Mouse (Mus musculus) heart, postnatal 0 days (tissue): ENCODE results near the gene Awat1. TPM values are rescaled to one million over a fixed set of nuclear protein-coding genes. Genes with fewer than 3 reads are reported as not detected.

Experiments
- ATAC-seq: fragments of 200-750 bp; cut with Nextera tagmentation; 2 replicates; pipeline ENCODE4 v1.8.0; 2017; ENCODE audit warnings: low read depth, moderate number of reproducible peaks, moderate library complexity; ENCODE audit not compliant: insufficient read depth
- DNase-seq: peaks from one replicate; pipeline ENCODE4 v3.0.0-alpha.2; 2016; ENCODE audit warnings: low spot score
- H3K27ac ChIP-seq: fragments of 300-500 bp; sonication (generic); 2 replicates; pipeline ENCODE4 v1.5.1; 2014; ENCODE audit warnings: low read depth, mild to moderate bottlenecking
- H3K27me3 ChIP-seq: fragments of 300-500 bp; sonication (generic); 2 replicates; pipeline ENCODE4 v1.6.1; 2014; ENCODE audit warnings: low read length, mixed read lengths; ENCODE audit not compliant: control insufficient read depth, insufficient read depth
- H3K36me3 ChIP-seq: fragments of 300-500 bp; sonication (generic); replicated peaks from 2 replicates; pipeline ENCODE4 v1.6.1; 2014; ENCODE audit warnings: low read length, mixed read lengths; ENCODE audit not compliant: control insufficient read depth, insufficient read depth
- H3K4me1 ChIP-seq: fragments of 300-500 bp; sonication (generic); 2 replicates; pipeline ENCODE4 v1.6.1; 2014; ENCODE audit warnings: antibody characterized with exemption; ENCODE audit not compliant: control insufficient read depth, insufficient read depth
- H3K4me2 ChIP-seq: fragments of 300-500 bp; sonication (generic); 2 replicates; pipeline ENCODE4 v1.6.1; 2014; ENCODE audit warnings: low read depth, mild to moderate bottlenecking, low read length, moderate library complexity
- H3K4me3 ChIP-seq: fragments of 300-500 bp; sonication (generic); 2 replicates; pipeline ENCODE4 v1.5.1; 2014; ENCODE audit warnings: low read depth, low read length
- H3K9ac ChIP-seq: fragments of 300-500 bp; sonication (generic); replicated peaks from 2 replicates; pipeline ENCODE4 v1.6.1; 2014; ENCODE audit warnings: low read depth, low read length, mixed read lengths
- H3K9me3 ChIP-seq: fragments of 300-500 bp; sonication (generic); replicated peaks from 2 replicates; pipeline ENCODE4 v1.6.1; 2016; ENCODE audit warnings: low read length; ENCODE audit not compliant: control insufficient read depth
- CTCF ChIP-seq: IDR thresholded peaks from 2 replicates; pipeline ENCODE4 v1.5.1; 2016; ENCODE audit warnings: antibody characterized with exemption, control low read depth, low read depth
- EP300 ChIP-seq: IDR thresholded peaks from 2 replicates; pipeline ENCODE4 v1.6.1; 2016; ENCODE audit warnings: antibody characterized with exemption, low read depth
- WGBS: fragments of 180-500 bp; shearing (Covaris S2); extraction: QIAGEN DNeasy Blood & Tissue Kit; methylation state at CpG from one replicate; pipeline ENCODE4 v1.1.7; 2014; 5-methylcytosine and 5-hydroxymethylcytosine counted together
- polyA plus RNA-seq: library from polyadenylated mRNA; unstranded; fragments of >200 nt; fragmentation: Nextera tagmentation; extraction: Ambion mirVana; gene quantifications from 2 replicates; pipeline ENCODE4 v1.2.1, GENCODE M21; 2015
- total RNA-seq: library from RNA; depleted of rRNA; stranded (reverse); fragments of >200 nt; gene quantifications from 2 replicates; pipeline ENCODE4 v1.2.3, GENCODE M21; 2014; ENCODE audit warnings: low replicate concordance; rRNA removed

Awat1 gene
- total and polyA plus RNA-seq, 2 experiments from 2014 or later = not detected

GRCm38 (mm10) chrX:100625546-100625801 is 53.4 kb downstream of the Awat1 start, which contains the start of gene Kif4:
Gene Kif4, plus strand, starts transcription at chrX:100625737.
- H3K9ac ChIP-seq = peak within 1 kb of the TSS; percentile 67
- H3K4me3 ChIP-seq = peak within 1 kb of the TSS; percentile 70
- no peak for DNase-seq
- H3K9me3 ChIP-seq = no peaks in the 10 kb centered on the region
- no peak for ATAC-seq
- TF ChIP-seq CTCF (no peak), EP300 (no peak)
- WGBS = 22% methylated on average over 3 of the region's 3 CpGs
- no peaks in the 10 kb centered on the region for H3K4me1 ChIP-seq
- H3K27me3 ChIP-seq = no peaks in the 10 kb centered on the region
- peak within 1 kb of the TSS; percentile 70 for H3K27ac ChIP-seq
- H3K4me2 ChIP-seq = peak within 1 kb of the TSS; percentile 78
- H3K36me3 ChIP-seq = peaks cover 16% of the 10 kb centered on the region

GRCm38 (mm10) chrX:100625802-100626793 is 54.0 kb downstream of the Awat1 start, which contains the start of gene Pdzd11:
Gene Pdzd11, minus strand, starts transcription at chrX:100626568.
- ATAC-seq (peak; percentile 100), DNase-seq (peak; percentile 88)
- H3K9ac ChIP-seq = peak within 1 kb of the TSS; percentile 67
- peaks cover 16% of the 10 kb centered on the region for H3K36me3 ChIP-seq
- no peaks in the 10 kb centered on the region for H3K27me3 ChIP-seq
- H3K4me2 ChIP-seq = peak within 1 kb of the TSS; percentile 78
- no peak for TF ChIP-seq CTCF
- TF ChIP-seq EP300 = no peak
- H3K4me3 ChIP-seq = peak within 1 kb of the TSS; percentile 70
- peak within 1 kb of the TSS; percentile 70 for H3K27ac ChIP-seq
- no peaks in the 10 kb centered on the region for H3K9me3 ChIP-seq
- WGBS = 17% methylated on average over 62 of the region's 62 CpGs
- H3K4me1 ChIP-seq = no peaks in the 10 kb centered on the region

Other genes starting within 250 kb of the Awat1 start
- gene Otud6a, start 143.2 kb upstream of the Awat1 start, total RNA-seq = not detected in 2 replicates
- not detected in 2 replicates for gene Otud6a, start 143.2 kb upstream of the Awat1 start, polyA plus RNA-seq
- gene Awat2, start 129.5 kb upstream of the Awat1 start, total RNA-seq = not detected in 2 replicates
- 0.07 TPM in 1 of 2 replicates, not detected in the other for gene Awat2, start 129.5 kb upstream of the Awat1 start, polyA plus RNA-seq
- gene Igbp1, start 78.0 kb upstream of the Awat1 start, total RNA-seq = 50.9 and 55.4 TPM in 2 replicates
- 29.6 and 30.2 TPM in 2 replicates for gene Igbp1, start 78.0 kb upstream of the Awat1 start, polyA plus RNA-seq
- not detected in 2 replicates for gene Dgat2l6, start 47.4 kb upstream of the Awat1 start, total RNA-seq
- gene Dgat2l6, start 47.4 kb upstream of the Awat1 start, polyA plus RNA-seq = not detected in 2 replicates
- gene P2ry4, start 22.6 kb downstream of the Awat1 start, total RNA-seq = not detected in 2 replicates
- not detected in 2 replicates for gene P2ry4, start 22.6 kb downstream of the Awat1 start, polyA plus RNA-seq
- gene Arr3, start 33.2 kb downstream of the Awat1 start, total RNA-seq = not detected in 2 replicates
- gene Arr3, start 33.2 kb downstream of the Awat1 start, polyA plus RNA-seq = 0.15 and 0.43 TPM in 2 replicates
- gene Kif4, start 53.5 kb downstream of the Awat1 start, total RNA-seq = 10.0 and 22.0 TPM in 2 replicates
- 5.6 and 5.8 TPM in 2 replicates for gene Kif4, start 53.5 kb downstream of the Awat1 start, polyA plus RNA-seq
- 41.9 and 43.7 TPM in 2 replicates for gene Pdzd11, start 54.3 kb downstream of the Awat1 start, total RNA-seq
- gene Pdzd11, start 54.3 kb downstream of the Awat1 start, polyA plus RNA-seq = 75.8 and 88.4 TPM in 2 replicates
- gene Gdpd2, start 157.6 kb downstream of the Awat1 start, total RNA-seq = 1.7 and 2.8 TPM in 2 replicates
- gene Gdpd2, start 157.6 kb downstream of the Awat1 start, polyA plus RNA-seq = 0.54 and 0.55 TPM in 2 replicates
- gene Dlg3, start 195.5 kb downstream of the Awat1 start, total RNA-seq = 13.2 and 14.6 TPM in 2 replicates
- 0.51 and 0.52 TPM in 2 replicates for gene Dlg3, start 195.5 kb downstream of the Awat1 start, polyA plus RNA-seq